Mouse (Mus musculus) hindbrain, embryonic 11.5 days (tissue): ENCODE data around the gene Slc22a4. TPM values are rescaled to one million over a fixed set of nuclear protein-coding genes. Genes with fewer than 3 reads are reported as not detected.
"Not testable (repeated sequence)": the region's sequence is repeated elsewhere in the genome, so short reads cannot be mapped to it uniquely, and the experiment has no call there.

Source experiments
- ATAC-seq: fragments of 200-750 bp; cut with Nextera tagmentation; 2 replicates; pipeline ENCODE4 v1.8.0; 2017; ENCODE audit warnings: mild to moderate bottlenecking, moderate TSS enrichment, moderate library complexity; ENCODE audit not compliant: low FRiP score
- DNase-seq: peaks from one replicate; pipeline ENCODE4 v3.0.0-alpha.2; 2015; ENCODE audit warnings: low spot score
- H3K27ac ChIP-seq: fragments of 300-500 bp; sonication (generic); 2 replicates; pipeline ENCODE4 v1.5.1; 2014; ENCODE audit warnings: mild to moderate bottlenecking, low read depth, low read length
- H3K27me3 ChIP-seq: fragments of 300-500 bp; sonication (generic); 2 replicates; pipeline ENCODE4 v1.6.1; 2014; ENCODE audit warnings: mild to moderate bottlenecking, low read length, moderate library complexity, mixed read lengths; ENCODE audit not compliant: control insufficient read depth, insufficient read depth
- H3K36me3 ChIP-seq: fragments of 300-500 bp; sonication (generic); 2 replicates; pipeline ENCODE4 v1.6.1; 2014; ENCODE audit warnings: mild to moderate bottlenecking, low read length, moderate library complexity, mixed read lengths; ENCODE audit not compliant: control insufficient read depth, insufficient read depth
- H3K4me1 ChIP-seq: fragments of 300-500 bp; sonication (generic); replicated peaks from 2 replicates; pipeline ENCODE4 v1.6.1; 2014; ENCODE audit warnings: low read length, mixed read lengths; ENCODE audit not compliant: control insufficient read depth, insufficient read depth
- H3K4me2 ChIP-seq: fragments of 300-500 bp; sonication (generic); replicated peaks from 2 replicates; pipeline ENCODE4 v1.6.1; 2014; ENCODE audit warnings: mild to moderate bottlenecking, low read depth, low read length
- H3K4me3 ChIP-seq: fragments of 300-500 bp; sonication (generic); 2 replicates; pipeline ENCODE4 v1.5.1; 2014; ENCODE audit warnings: low read depth, low read length
- H3K9ac ChIP-seq: fragments of 300-500 bp; sonication (generic); 2 replicates; pipeline ENCODE4 v1.6.1; 2014; ENCODE audit warnings: low read depth, low read length
- H3K9me3 ChIP-seq: fragments of 300-500 bp; sonication (generic); 2 replicates; pipeline ENCODE4 v1.6.1; 2016; ENCODE audit warnings: low read length; ENCODE audit not compliant: control insufficient read depth
- WGBS: fragments of 180-500 bp; shearing (Covaris S2); extraction: QIAGEN DNeasy Blood & Tissue Kit; methylation state at CpG from one replicate; pipeline ENCODE4 v1.1.7; 2014; 5-methylcytosine and 5-hydroxymethylcytosine counted together
- polyA plus RNA-seq: library from polyadenylated mRNA; unstranded; fragments of >200 nt; fragmentation: Nextera tagmentation; extraction: Ambion mirVana; gene quantifications from 2 replicates; pipeline ENCODE4 v1.2.1, GENCODE M21; 2014

The Slc22a4 gene
- polyA plus RNA-seq, 1 experiment from 2014 or later, result 1.2 TPM

DNA sequence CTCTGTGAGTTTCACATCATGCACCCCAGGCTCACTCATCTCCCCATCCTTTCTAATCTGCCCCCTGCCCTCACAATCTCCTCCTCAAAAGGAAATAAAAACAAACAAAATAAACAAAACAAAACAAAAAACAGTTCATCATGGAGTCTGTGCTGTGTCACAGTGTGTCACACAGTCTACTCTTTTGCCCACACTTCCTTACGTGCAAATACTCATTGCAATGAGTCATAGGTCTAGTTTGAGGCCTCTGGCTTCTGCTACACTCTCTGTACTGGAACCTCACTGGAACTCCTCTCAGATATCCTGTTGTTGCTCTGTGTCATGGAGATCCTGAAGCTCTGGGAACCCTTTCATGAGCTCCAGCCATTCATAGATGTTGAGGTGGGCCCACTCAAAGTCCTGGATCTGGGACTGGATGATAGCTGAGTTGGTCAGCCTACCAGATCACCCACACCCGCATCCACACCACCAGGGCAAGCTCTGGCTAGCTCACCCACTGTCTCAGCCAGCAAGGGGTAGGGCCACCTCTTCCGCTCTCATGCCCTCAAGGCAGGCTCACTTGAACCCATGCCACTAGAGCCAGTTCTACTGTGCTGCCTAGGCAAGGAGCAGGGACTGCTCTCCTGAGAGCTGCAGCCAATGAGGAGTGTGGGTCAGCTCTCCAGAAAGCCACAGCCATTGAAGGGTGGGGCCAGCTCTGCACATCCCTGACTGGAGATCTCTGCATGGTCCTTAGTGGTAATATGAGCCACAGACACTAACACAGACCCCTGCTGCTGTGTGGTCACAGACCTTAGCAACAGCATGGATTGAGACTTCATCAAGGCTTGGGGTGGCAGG, 8.8 kb downstream of the Slc22a4 start:
- Histone ChIP-seq H3K36me3 (no peaks in the 10 kb centered on the region), H3K27ac (no peak overlapping the region), H3K4me2 (no peak overlapping the region), H3K27me3 (no peaks in the 10 kb centered on the region), H3K9ac (no peak overlapping the region), H3K9me3 (no peaks in the 10 kb centered on the region), H3K4me3 (no peak overlapping the region), H3K4me1 (no peaks in the 10 kb centered on the region)
- DNase-seq (no peak), ATAC-seq (no peak)
- 87% methylated on average over 3 of the region's 3 CpGs for WGBS

DNA sequence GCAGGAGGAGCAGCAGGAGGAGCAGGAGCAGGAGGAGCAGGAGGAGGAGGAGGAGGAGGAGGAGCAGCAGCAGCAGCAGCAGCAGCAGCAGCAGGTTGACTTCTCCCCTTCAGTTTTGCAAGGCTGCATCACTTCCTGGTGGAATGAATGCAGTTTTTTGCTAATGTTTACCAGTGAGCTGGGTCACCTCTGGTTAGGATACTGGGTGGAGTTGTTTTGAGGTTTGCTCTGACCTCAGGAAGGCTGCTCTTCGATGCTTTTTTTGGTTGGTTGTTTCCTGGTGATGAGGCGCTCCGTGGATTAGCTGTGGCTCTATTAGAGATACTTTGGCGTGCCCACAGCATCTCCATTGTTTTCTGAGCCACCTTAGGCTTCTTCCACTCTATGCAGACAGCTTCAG, 10.3 kb downstream of the Slc22a4 start:
- DNase-seq, result no peak
- WGBS, result 81% methylated on average over 4 of the region's 4 CpGs
- H3K36me3 ChIP-seq, result no peaks in the 10 kb centered on the region

DNA sequence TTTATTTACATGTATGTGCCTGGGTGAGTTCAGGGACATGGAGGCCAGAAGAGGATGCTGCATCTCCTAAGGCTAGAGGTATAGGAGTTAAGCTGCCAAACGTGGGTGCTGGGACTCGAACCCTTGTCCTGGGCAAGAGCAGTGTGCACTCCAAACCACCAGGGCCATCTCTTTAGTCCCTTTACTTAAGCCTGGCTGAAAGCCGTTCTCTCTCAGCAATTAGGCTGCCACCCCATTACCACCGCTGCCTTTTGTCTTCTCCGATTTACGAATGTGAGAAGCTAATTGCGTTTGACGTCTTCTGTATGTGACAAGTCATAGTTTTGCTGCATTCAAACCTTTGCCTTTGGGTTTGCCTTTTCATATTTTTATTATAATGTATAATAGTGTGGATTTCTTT, 11.8 kb downstream of the Slc22a4 start:
- Histone ChIP-seq H3K4me2 (no peak overlapping the region), H3K4me1 (no peaks in the 10 kb centered on the region), H3K4me3 (no peak overlapping the region), H3K27me3 (no peaks in the 10 kb centered on the region), H3K9me3 (no peaks in the 10 kb centered on the region), H3K27ac (no peak overlapping the region), H3K36me3 (no peaks in the 10 kb centered on the region), H3K9ac (no peak overlapping the region)
- ATAC-seq, result no peak
- 77% methylated on average over 8 of the region's 8 CpGs for WGBS
- no peak for DNase-seq

More for the DNA sequence above, 10.3 kb downstream of the Slc22a4 start:
- no peak overlapping the region for H3K4me2 ChIP-seq
- H3K9ac ChIP-seq, result no peak overlapping the region
- H3K4me1 ChIP-seq, result no peaks in the 10 kb centered on the region
- H3K9me3 ChIP-seq, result no peaks in the 10 kb centered on the region
- H3K4me3 ChIP-seq, result no peak overlapping the region
- H3K27me3 ChIP-seq, result no peaks in the 10 kb centered on the region
- ATAC-seq, result no peak
- H3K27ac ChIP-seq, result no peak overlapping the region

DNA sequence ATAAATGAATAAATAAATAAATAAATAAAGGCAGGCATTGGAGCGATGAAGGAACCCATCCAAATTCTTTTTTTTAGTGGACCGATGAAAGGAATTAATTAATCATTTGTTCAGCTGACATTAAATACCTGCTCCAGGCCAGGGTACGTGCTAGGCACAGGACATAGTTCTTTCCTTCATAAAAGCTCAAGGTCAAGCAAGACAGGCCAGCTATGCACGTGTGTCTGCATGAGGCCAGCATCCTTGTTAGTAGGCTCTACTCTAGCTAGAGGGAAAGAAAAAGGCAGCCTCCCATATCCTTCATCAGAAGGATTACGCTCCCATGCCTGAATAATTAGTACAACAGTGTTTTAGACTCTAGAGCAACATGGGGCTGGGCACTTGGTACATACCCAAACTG, 14.9 kb downstream of the Slc22a4 start:
- no peaks in the 10 kb centered on the region for H3K4me1 ChIP-seq
- DNase-seq, result no peak
- no peaks in the 10 kb centered on the region for H3K9me3 ChIP-seq
- 89% methylated on average over 5 of the region's 5 CpGs for WGBS
- no peak overlapping the region for H3K4me2 ChIP-seq
- no peak overlapping the region for H3K27ac ChIP-seq
- no peak for ATAC-seq
- no peak overlapping the region for H3K4me3 ChIP-seq
- H3K9ac ChIP-seq, result no peak overlapping the region
- no peaks in the 10 kb centered on the region for H3K27me3 ChIP-seq
- no peaks in the 10 kb centered on the region for H3K36me3 ChIP-seq

DNA sequence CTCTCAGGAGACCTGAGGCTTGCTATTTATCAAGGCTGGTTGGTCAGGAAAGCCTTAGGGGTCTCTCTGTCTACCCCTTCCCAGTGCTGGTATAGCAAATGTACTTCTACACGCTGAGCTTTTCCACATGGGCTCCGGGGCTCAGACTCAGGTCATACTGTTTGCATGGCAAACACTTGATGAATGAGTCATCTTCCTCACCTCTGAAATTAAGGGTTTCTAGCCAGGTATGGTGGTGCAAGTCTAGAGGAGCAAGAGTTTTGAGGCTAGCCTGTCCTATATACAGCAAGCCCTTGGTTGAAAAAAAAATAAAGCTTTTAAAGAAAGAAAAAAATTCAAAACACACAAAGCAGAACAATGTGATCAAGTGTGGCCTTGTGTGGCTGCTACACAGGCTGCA, 16.6 kb downstream of the Slc22a4 start:
- no peaks in the 10 kb centered on the region for H3K4me1 ChIP-seq
- no peaks in the 10 kb centered on the region for H3K36me3 ChIP-seq
- WGBS, result 86% methylated on average over 2 of the region's 2 CpGs
- H3K9me3 ChIP-seq, result no peaks in the 10 kb centered on the region
- H3K27ac ChIP-seq, result no peak overlapping the region
- DNase-seq, result no peak
- no peak overlapping the region for H3K4me3 ChIP-seq
- no peak for ATAC-seq
- H3K27me3 ChIP-seq, result no peaks in the 10 kb centered on the region
- H3K4me2 ChIP-seq, result no peak overlapping the region
- H3K9ac ChIP-seq, result no peak overlapping the region

DNA sequence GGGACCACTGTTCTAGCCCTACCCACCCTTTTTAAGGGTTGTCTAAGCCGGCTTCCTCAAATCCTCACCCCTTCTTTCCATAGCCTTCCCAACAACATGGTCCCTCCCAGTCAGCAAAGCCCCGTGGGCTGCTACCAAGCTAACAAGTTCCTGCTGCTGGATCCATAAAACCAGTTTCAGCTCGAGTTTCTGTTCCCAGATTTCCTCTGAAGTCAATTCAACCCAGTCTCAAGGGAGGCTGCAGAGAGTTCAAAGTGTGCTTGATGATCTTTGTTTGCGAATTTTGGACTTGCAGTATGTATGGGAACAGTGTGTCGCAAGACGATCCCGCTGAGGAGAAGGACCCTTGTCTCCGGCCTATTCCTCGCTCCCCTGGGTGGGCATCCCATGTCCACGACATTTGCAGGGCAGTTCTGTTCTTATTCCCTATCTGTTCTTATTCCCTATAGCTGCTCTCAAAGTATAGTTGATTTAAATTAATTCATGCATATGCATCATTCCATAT, 19.4 kb downstream of the Slc22a4 start:
- H3K9ac ChIP-seq, result no peak overlapping the region
- 75% methylated on average over 10 of the region's 10 CpGs for WGBS
- H3K4me3 ChIP-seq, result no peak overlapping the region
- no peak for ATAC-seq
- no peak for DNase-seq
- H3K27ac ChIP-seq, result no peak overlapping the region
- H3K27me3 ChIP-seq, result no peaks in the 10 kb centered on the region
- no peaks in the 10 kb centered on the region for H3K4me1 ChIP-seq
- no peaks in the 10 kb centered on the region for H3K9me3 ChIP-seq
- no peak overlapping the region for H3K4me2 ChIP-seq
- H3K36me3 ChIP-seq, result no peaks in the 10 kb centered on the region

DNA sequence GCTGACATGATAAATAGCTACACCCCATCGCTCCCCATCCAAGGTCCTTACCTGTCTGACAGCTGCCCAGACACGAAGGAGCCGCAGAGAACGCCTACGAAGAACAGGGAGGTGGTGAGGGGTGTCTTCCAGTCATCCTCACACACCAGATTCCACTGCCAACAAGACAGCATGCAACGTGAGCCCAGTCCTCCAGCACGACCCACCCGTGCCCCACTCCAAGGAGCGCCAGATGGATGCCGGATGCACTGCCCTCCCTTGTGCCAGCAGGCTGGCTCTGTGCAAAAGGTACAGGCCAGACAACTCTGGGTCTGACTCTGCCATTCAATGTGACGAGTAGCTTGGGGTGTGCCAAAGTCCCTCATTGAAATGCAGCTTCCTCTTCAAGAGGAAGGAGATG, 20.2 kb downstream of the Slc22a4 start:
- DNase-seq (no peak), ATAC-seq (no peak)
- H3K4me2 ChIP-seq, result no peak overlapping the region
- no peak overlapping the region for H3K9ac ChIP-seq
- 88% methylated on average over 11 of the region's 11 CpGs for WGBS
- no peaks in the 10 kb centered on the region for H3K36me3 ChIP-seq
- no peaks in the 10 kb centered on the region for H3K27me3 ChIP-seq
- H3K4me3 ChIP-seq, result no peak overlapping the region
- H3K9me3 ChIP-seq, result no peaks in the 10 kb centered on the region
- no peak overlapping the region for H3K27ac ChIP-seq
- H3K4me1 ChIP-seq, result no peaks in the 10 kb centered on the region

DNA sequence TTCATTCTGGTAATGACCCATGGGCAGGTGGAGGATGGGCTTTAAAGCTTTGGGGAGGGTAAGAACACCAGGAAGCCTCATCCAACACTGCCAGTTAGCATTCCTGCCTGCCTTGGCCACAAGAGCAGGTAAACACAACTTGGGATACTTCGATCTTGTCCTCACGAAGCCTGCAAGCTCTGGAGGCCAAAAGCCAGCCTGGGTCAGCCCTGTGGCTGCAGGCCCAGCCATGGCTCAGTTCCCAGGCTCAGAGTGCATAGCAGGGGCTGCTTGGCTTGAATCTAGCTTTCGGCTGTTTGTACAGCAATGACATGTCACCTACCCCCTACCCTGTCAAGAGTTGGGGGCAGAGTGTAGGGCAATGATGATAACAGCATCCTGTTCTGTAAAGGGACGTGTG, 21.0 kb downstream of the Slc22a4 start:
- Histone ChIP-seq H3K4me2 (no peak overlapping the region), H3K4me3 (no peak overlapping the region), H3K36me3 (no peaks in the 10 kb centered on the region), H3K4me1 (no peaks in the 10 kb centered on the region), H3K9me3 (no peaks in the 10 kb centered on the region), H3K27me3 (no peaks in the 10 kb centered on the region), H3K27ac (no peak overlapping the region), H3K9ac (no peak overlapping the region)
- ATAC-seq (no peak), DNase-seq (no peak)
- 86% methylated on average over 4 of the region's 4 CpGs for WGBS

DNA sequence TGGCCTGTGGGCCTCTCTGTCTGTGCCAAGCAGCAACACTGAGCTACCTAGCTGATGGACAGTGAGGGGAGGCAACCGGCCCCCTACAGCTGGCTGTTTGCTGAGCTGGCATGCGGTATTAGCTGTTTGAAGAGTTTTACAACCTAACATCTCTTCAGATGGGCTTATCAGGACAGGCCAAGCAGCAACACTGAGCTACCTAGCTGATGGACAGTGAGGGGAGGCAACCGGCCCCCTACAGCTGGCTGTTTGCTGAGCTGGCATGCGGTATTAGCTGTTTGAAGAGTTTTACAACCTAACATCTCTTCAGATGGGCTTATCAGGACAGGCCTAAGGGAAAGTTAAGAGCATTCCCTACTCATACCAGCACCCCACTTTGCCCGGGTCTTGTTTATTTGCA, 21.5 kb downstream of the Slc22a4 start:
- H3K9ac ChIP-seq, H3K4me2 ChIP-seq, H3K36me3 ChIP-seq, H3K4me3 ChIP-seq, H3K4me1 ChIP-seq, ATAC-seq, H3K27ac ChIP-seq, H3K9me3 ChIP-seq, DNase-seq, H3K27me3 ChIP-seq: not testable (repeated sequence)
- 59% methylated on average over 5 of the region's 5 CpGs for WGBS
